Mouse (Mus musculus) limb, embryonic 11.5 days (tissue): Measurements from ENCODE around the gene Eps8l1. TPM values are rescaled to one million over a fixed set of nuclear protein-coding genes. Genes with fewer than 3 reads are reported as not detected.

Source experiments
- ATAC-seq: fragments of 200-750 bp; cut with Nextera tagmentation; 2 replicates; pipeline ENCODE4 v1.8.0; 2017; ENCODE audit warnings: low read depth; ENCODE audit not compliant: insufficient number of reproducible peaks, low FRiP score, low TSS enrichment
- DNase-seq: peaks from one replicate; pipeline ENCODE4 v3.0.0-alpha.2; 2015; ENCODE audit warnings: low spot score
- H3K27ac ChIP-seq: fragments of 300-500 bp; sonication (generic); replicated peaks from 2 replicates; pipeline ENCODE4 v1.5.1; 2014; ENCODE audit warnings: low read depth, mild to moderate bottlenecking, low read length
- H3K27me3 ChIP-seq: fragments of 300-500 bp; sonication (generic); 2 replicates; pipeline ENCODE4 v1.6.1; 2014; ENCODE audit warnings: mild to moderate bottlenecking, low read length, mixed read lengths; ENCODE audit not compliant: control insufficient read depth, insufficient read depth
- H3K36me3 ChIP-seq: fragments of 300-500 bp; sonication (generic); 2 replicates; pipeline ENCODE4 v1.6.1; 2014; ENCODE audit warnings: mild to moderate bottlenecking, low read length, moderate library complexity, mixed read lengths; ENCODE audit not compliant: control insufficient read depth, insufficient read depth
- H3K4me1 ChIP-seq: fragments of 300-500 bp; sonication (generic); 2 replicates; pipeline ENCODE4 v1.6.1; 2014; ENCODE audit warnings: low read length, mixed read lengths; ENCODE audit not compliant: control insufficient read depth, insufficient read depth
- H3K4me2 ChIP-seq: fragments of 300-500 bp; sonication (generic); 2 replicates; pipeline ENCODE4 v1.6.1; 2014; ENCODE audit warnings: low read depth, mild to moderate bottlenecking, moderate library complexity; ENCODE audit not compliant: severe bottlenecking
- H3K4me3 ChIP-seq: fragments of 300-500 bp; sonication (generic); 2 replicates; pipeline ENCODE4 v1.5.1; 2014; ENCODE audit warnings: low read depth, low read length
- H3K9ac ChIP-seq: fragments of 300-500 bp; sonication (generic); 2 replicates; pipeline ENCODE4 v1.6.1; 2014; ENCODE audit warnings: mild to moderate bottlenecking, low read length
- H3K9me3 ChIP-seq: fragments of 300-500 bp; sonication (generic); 2 replicates; pipeline ENCODE4 v1.6.1; 2016; ENCODE audit warnings: low read length; ENCODE audit not compliant: control insufficient read depth
- WGBS: fragments of 180-500 bp; shearing (Covaris S2); extraction: QIAGEN DNeasy Blood & Tissue Kit; methylation state at CpG from one replicate; pipeline ENCODE4 v1.1.7; 2014; 5-methylcytosine and 5-hydroxymethylcytosine counted together
- polyA plus RNA-seq: library from polyadenylated mRNA; unstranded; fragments of >200 nt; fragmentation: Nextera tagmentation; extraction: Ambion mirVana; gene quantifications from 2 replicates; pipeline ENCODE4 v1.2.1, GENCODE M21; 2014

Gene Eps8l1
- polyA plus RNA-seq, 1 experiment from 2014 or later: 3.4 TPM

DNA sequence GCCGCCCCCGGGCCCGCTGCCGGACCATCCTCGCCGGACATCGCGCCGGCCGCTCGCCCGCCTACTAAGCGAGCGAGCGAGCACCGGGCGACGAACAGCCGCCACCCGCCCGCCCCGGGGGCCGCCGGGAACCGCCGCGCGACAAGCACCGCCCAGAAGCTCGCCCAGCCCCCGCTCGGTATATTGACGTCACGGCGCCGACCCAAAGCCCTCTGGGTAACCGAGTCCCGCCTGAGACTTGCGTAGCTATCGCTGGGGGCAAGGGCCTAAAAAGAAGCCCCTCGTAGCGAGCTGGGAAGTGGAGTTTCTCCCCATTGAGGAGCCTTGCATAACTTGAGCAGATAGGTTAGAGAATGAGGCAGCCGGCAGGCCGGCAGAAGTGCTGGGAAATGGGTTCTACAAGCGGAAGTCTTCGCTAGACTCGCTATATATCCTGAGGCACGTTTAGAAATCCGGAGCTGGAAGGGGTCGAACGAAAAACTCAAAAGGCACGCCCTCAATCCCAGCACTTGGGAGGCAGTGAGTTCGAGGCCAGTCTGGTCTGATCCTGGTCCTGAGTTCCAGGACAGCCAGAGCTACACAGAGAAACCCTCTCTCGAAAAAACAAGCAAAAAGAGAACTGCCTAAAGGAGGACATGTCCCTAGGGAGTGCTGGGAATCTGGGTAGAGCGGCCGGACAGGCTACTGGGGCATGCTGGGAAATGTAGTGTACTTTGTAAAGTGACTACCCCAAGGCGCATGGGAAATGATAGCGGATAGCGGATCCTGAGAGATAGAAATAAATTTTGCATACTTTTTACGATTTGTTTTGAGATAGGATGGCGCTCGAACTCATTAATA, 41.3 kb downstream of the Eps8l1 start, which contains the start of gene Ppp1r12c:
Gene Ppp1r12c (minus strand): TSS at position 123 of the 840 bp plus-strand sequence.
- H3K4me1 ChIP-seq: peaks cover 12% of the 10 kb centered on the region; the same call in 1 of the 2 replicates
- no peaks in the 10 kb centered on the region for H3K9me3 ChIP-seq
- H3K36me3 ChIP-seq: 0 out of 2 replicates have a peak, but pooled peaks cover 3% of the 10 kb centered on the region
- DNase-seq: peak; percentile 95
- ATAC-seq: peak; percentile 88
- no peaks in the 10 kb centered on the region for H3K27me3 ChIP-seq
- peak within 1 kb of the TSS; percentile 92 for H3K9ac ChIP-seq
- H3K27ac ChIP-seq: peak within 1 kb of the TSS; percentile 51; the same call in 1 of the 2 replicates
- under 1% methylated on average over 62 of the region's 62 CpGs for WGBS
- peak within 1 kb of the TSS; percentile 61 for H3K4me2 ChIP-seq
- H3K4me3 ChIP-seq: peak within 1 kb of the TSS; percentile 73

DNA sequence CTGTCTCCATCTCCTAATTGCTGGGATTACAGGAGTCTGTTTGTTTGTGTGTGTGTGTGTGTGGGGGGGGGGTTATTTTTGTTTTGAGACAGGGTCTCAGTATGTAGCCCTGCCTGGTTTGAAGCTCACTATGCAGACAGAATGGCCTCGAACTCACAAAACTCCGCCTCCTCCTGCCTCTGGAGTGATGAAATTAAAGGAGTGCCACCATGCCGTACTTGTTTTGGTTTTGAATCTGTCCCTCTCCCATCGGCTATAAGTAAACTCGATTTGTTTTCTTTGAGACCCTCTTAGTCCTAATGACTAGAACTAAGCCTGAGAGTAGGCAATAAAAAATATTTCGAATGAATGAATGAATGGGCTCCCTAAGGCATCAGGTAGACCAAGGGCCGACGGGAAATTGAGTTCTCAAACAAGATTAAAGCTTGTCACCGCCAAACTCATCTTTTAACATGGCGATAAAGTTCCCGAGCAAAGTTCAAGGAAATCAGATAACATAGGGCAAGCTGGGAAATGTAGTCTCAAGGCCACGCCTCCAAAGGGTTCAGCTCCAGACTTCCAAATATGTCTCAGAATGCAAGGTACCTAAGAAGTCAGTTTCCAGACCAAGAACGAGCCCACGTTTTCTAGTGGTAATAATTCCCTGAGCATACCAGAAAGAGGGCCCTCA, 42.1 kb downstream of the Eps8l1 start:
- 12% methylated on average over 14 of the region's 14 CpGs for WGBS
- Histone ChIP-seq H3K4me2 (peak overlapping the region; percentile 61), H3K36me3 (no peaks in the 10 kb centered on the region), H3K4me3 (peak overlapping the region; percentile 73), H3K9me3 (no peaks in the 10 kb centered on the region), H3K9ac (no peak overlapping the region), H3K27ac (no peak overlapping the region), H3K4me1 (peaks cover 12% of the 10 kb centered on the region; the same call in 1 of the 2 replicates), H3K27me3 (no peaks in the 10 kb centered on the region)
- ATAC-seq (no peak), DNase-seq (peak; percentile 44)

DNA sequence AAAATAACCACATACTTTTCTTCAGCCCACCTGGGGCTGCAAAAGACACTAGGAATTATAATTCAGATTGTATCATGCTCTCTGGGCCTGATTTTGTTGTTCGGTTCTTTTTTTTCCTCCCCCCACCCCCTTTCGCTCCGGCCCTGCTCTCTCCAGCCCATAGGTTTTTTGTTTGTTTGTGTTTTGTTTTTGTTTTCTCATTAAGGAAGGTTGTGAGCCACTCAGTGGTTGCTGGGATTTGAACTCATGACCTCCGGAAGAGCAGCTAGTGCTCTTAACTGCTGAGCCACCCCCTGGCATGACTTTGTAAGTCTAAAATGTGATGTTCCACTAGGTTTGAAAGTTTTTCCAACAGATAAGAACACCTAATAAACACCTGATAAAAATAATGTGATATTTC, 42.6 kb downstream of the Eps8l1 start:
- DNase-seq (no peak), ATAC-seq (no peak)
- no peak overlapping the region for H3K27ac ChIP-seq
- no peak overlapping the region for H3K9ac ChIP-seq
- WGBS: 83% methylated on average over 4 of the region's 4 CpGs
- no peak overlapping the region for H3K4me3 ChIP-seq
- peaks cover 12% of the 10 kb centered on the region; the same call in 1 of the 2 replicates for H3K4me1 ChIP-seq
- no peak overlapping the region for H3K4me2 ChIP-seq
- H3K36me3 ChIP-seq: no peaks in the 10 kb centered on the region
- no peaks in the 10 kb centered on the region for H3K9me3 ChIP-seq
- no peaks in the 10 kb centered on the region for H3K27me3 ChIP-seq

DNA sequence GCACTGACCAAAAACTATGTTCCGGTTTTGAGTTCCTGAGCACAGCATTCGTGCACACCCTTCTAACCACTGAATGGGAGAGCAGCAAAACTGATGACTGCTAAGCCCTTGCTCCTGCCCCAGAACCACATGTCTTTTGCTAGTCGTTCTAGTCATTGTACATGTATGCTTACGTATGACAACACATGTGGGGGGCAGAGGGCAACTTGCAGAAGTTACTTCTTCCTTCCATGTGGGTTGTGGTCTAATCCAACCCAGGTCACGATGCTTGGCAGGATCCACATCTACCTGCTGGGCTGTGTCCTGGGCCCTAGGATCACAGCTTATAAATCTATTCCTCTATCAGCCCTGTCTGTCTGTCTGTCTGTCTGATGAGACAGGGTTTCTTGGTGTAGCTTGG, 43.4 kb downstream of the Eps8l1 start:
- ATAC-seq: no peak
- Histone ChIP-seq H3K4me2 (no peak overlapping the region), H3K27me3 (no peaks in the 10 kb centered on the region), H3K36me3 (no peaks in the 10 kb centered on the region), H3K9me3 (no peaks in the 10 kb centered on the region), H3K4me3 (no peak overlapping the region), H3K9ac (no peak overlapping the region), H3K27ac (no peak overlapping the region), H3K4me1 (peaks cover 11% of the 10 kb centered on the region; the same call in 1 of the 2 replicates)
- WGBS: 84% methylated on average over 5 of the region's 5 CpGs
- no peak for DNase-seq

DNA sequence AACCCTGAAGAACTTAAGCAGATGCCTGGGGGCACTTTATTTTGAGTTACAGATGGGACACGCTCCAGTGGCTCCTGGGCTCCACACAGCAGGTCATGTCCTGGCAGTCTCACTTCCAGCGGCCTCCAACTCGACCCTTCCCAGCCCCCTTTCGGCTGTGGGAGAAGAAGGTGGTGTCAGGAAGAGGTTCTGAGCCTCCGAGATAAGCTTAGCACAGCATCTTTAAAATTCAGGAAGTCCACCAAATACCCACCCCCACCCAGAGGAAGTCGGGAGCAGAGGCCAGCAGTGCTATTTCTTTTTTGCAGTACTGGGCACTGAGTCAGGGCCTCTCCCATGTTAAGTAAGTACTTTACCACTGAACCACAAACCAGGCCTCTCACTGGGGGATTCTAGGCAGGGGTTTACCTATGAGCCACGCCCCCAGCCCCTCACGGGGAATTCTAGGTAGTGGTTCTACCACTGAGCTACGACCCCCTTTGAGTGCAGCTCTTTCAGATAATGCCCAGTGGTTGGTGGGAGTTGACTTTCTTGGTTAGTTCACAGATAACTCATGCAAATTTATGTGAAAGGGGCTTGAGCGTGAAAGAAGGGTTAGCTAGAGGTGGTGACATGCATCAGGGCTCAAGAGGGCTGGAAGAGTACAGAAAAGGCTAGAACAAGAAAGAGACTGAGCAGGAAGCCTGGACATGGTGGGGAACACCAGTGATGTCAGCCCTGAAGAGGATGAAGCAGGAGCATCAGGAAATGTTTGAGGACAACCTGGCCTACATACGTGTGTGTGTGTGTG, 44.4 kb downstream of the Eps8l1 start:
- Histone ChIP-seq H3K27me3 (no peaks in the 10 kb centered on the region), H3K4me3 (no peak overlapping the region), H3K4me2 (no peak overlapping the region), H3K9ac (no peak overlapping the region), H3K9me3 (no peaks in the 10 kb centered on the region), H3K36me3 (no peaks in the 10 kb centered on the region), H3K27ac (no peak overlapping the region), H3K4me1 (peaks cover 4% of the 10 kb centered on the region; the same call in 1 of the 2 replicates)
- no peak for DNase-seq
- ATAC-seq: no peak
- WGBS: 62% methylated on average over 11 of the region's 11 CpGs

DNA sequence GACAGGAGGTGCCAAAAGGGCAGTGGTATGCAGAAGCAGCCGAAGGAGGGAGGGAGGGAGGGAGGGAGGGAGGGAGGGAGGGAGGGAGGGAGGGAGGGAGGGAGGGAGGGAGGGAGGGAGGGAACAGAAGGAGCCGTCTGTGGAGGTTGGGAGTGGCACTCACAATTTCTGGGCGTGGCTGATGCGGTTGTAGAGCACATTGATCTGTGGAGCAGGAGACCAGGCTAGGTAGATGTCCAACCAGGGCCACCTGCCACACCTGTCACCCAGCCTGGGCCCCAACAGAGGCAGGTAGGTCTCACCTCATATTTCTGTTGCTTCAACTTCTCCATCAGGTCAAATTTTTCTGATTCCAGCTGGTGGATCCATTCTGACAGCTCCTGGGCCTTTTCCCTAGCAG, 46.7 kb downstream of the Eps8l1 start:
- no peaks in the 10 kb centered on the region for H3K27me3 ChIP-seq
- H3K4me2 ChIP-seq: no peak overlapping the region
- no peak for DNase-seq
- H3K9me3 ChIP-seq: no peaks in the 10 kb centered on the region
- H3K36me3 ChIP-seq: no peaks in the 10 kb centered on the region
- no peaks in the 10 kb centered on the region for H3K4me1 ChIP-seq
- no peak for ATAC-seq
- H3K4me3 ChIP-seq: no peak overlapping the region
- no peak overlapping the region for H3K27ac ChIP-seq
- H3K9ac ChIP-seq: no peak overlapping the region
- 64% methylated on average over 3 of the region's 4 CpGs for WGBS

DNA sequence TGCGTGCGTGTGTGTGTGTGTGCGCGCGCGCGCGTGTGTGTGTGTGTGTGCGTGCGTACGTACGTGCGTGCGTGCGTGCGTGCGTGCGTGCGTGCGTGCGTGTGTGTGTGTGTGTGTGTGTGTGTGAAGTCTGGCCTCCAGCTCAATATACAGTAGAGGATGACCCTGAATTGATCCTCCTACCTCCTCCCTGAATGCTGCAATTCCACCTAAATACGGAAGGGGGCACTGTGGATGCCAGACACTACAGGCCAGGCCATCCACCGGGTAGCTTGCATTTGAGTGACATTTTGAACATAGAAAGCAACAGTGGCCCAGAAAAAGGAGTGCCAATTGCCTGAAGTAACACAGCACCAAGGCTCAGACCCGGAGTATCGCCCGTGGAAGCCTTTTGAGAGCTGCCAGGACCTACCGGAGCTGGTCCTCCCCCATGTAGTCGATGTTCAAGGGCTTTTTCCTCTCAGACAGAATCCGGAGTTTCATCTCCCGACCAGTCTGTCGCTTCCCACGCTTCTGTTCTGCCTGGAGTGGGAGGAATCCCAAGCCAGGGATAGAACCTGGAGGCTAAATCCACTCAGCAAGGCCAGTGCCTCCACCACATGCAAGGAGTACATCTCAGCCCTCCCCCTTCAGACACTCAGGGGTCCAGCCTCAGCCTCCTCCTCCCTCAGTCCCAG, 47.7 kb downstream of the Eps8l1 start:
- no peak for ATAC-seq

DNA sequence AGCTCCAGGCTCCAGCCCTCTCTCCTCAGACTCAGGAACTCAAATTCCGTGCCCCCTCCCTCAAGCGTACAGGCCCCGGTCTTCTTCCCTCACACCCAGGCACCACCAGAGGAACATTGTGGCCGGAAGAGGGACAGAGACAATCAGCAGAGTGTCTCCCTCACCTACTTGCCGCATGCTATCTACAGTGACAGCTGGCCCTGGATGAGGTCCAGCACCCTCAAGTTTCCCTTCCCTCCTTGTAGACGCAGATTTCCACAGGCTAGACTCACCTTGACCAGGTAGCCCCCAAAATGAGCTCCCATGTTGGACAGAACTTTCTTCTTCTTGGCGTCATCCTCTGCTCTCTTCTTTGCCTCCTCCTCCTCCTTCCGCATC, 48.3 kb downstream of the Eps8l1 start:
- no peaks in the 10 kb centered on the region for H3K9me3 ChIP-seq
- DNase-seq (no peak), ATAC-seq (no peak)
- no peak overlapping the region for H3K4me3 ChIP-seq
- H3K27me3 ChIP-seq: no peaks in the 10 kb centered on the region
- no peak overlapping the region for H3K27ac ChIP-seq
- H3K9ac ChIP-seq: no peak overlapping the region
- H3K4me2 ChIP-seq: no peak overlapping the region
- no peaks in the 10 kb centered on the region for H3K36me3 ChIP-seq
- H3K4me1 ChIP-seq: no peaks in the 10 kb centered on the region
- 88% methylated on average over 8 of the region's 8 CpGs for WGBS

More for the DNA sequence above, 47.7 kb downstream of the Eps8l1 start:
- no peak for DNase-seq
- H3K9me3 ChIP-seq: no peaks in the 10 kb centered on the region
- H3K27ac ChIP-seq: no peak overlapping the region
- WGBS: 66% methylated on average over 24 of the region's 32 CpGs
- no peaks in the 10 kb centered on the region for H3K4me1 ChIP-seq
- H3K27me3 ChIP-seq: no peaks in the 10 kb centered on the region
- no peak overlapping the region for H3K4me3 ChIP-seq
- no peak overlapping the region for H3K4me2 ChIP-seq
- H3K9ac ChIP-seq: no peak overlapping the region
- H3K36me3 ChIP-seq: no peaks in the 10 kb centered on the region
